Mouse (Mus musculus) liver, adult 2 months (tissue): Measurements from ENCODE around the gene Nme6. TPM values are rescaled to one million over a fixed set of nuclear protein-coding genes. Genes with fewer than 3 reads are reported as not detected.
"Not testable (repeated sequence)": the region's sequence is repeated elsewhere in the genome, so short reads cannot be mapped to it uniquely, and the experiment has no call there.

Experiments used
- DNase-seq: peaks from one replicate; pipeline ENCODE4 v3.0.0-alpha.2; 2011; ENCODE audit warnings: low read depth, low spot score; ENCODE audit errors: extremely low read depth
- H3K27ac ChIP-seq: fragments of 200-500 bp; replicated peaks from 2 replicates; pipeline ENCODE4 v1.5.1; 2012; ENCODE audit warnings: low read depth, mild to moderate bottlenecking, control low read depth, inconsistent platforms, low read length; ENCODE audit not compliant: insufficient read depth
- H3K27me3 ChIP-seq: fragments of 200-500 bp; 2 replicates; pipeline ENCODE4 v1.6.1; 2012; ENCODE audit warnings: mild to moderate bottlenecking, moderate library complexity, low read length, inconsistent platforms; ENCODE audit not compliant: control insufficient read depth, insufficient read depth
- H3K36me3 ChIP-seq: fragments of 200-500 bp; 2 replicates; pipeline ENCODE4 v1.6.1; 2012; ENCODE audit warnings: low read length, inconsistent platforms; ENCODE audit not compliant: control insufficient read depth, insufficient read depth
- H3K4me1 ChIP-seq: fragments of 200-500 bp; 2 replicates; pipeline ENCODE4 v1.6.1; 2011; ENCODE audit warnings: low read length; ENCODE audit not compliant: control insufficient read depth, insufficient read depth
- H3K4me3 ChIP-seq: fragments of 200-500 bp; 2 replicates; pipeline ENCODE4 v1.5.1; 2011; ENCODE audit warnings: low read depth, mild to moderate bottlenecking, control low read depth, low read length, moderate library complexity; ENCODE audit not compliant: insufficient read depth
- H3K79me2 ChIP-seq: fragments of 200-500 bp; 2 replicates; pipeline ENCODE4 v1.6.1; 2012; ENCODE audit warnings: inconsistent platforms, mild to moderate bottlenecking, low read length, moderate library complexity; ENCODE audit not compliant: control insufficient read depth, insufficient read depth
- H3K9ac ChIP-seq: fragments of 200-500 bp; 2 replicates; pipeline ENCODE4 v1.6.1; 2012; ENCODE audit warnings: low read depth, mild to moderate bottlenecking, control low read depth, inconsistent platforms, low read length
- CTCF ChIP-seq: fragments of 200-500 bp; IDR thresholded peaks from 2 replicates; pipeline ENCODE4 v1.5.1; 2011; ENCODE audit warnings: low read depth, low read length, control low read depth
- POLR2A ChIP-seq: fragments of 200-500 bp; IDR thresholded peaks from 2 replicates; pipeline ENCODE4 v1.6.1; 2011; ENCODE audit warnings: low read length, control low read depth; ENCODE audit not compliant: insufficient read depth; ENCODE audit errors: extremely low read depth
- WGBS: fragments of 180-500 bp; shearing (Covaris S2); methylation state at CpG from one replicate; pipeline ENCODE4 v1.1.7; 2018; 5-methylcytosine and 5-hydroxymethylcytosine counted together
- polyA plus RNA-seq: library from polyadenylated mRNA; depleted of rRNA; stranded (reverse); fragments of >200 nt; gene quantifications from 2 replicates; pipeline ENCODE4 v1.2.3, GENCODE M21; 2012; rRNA removed
- total RNA-seq: library from RNA; depleted of rRNA; stranded (reverse); fragments of >200 nt; gene quantifications from 2 replicates; pipeline ENCODE4 v1.2.3, GENCODE M21; 2014; rRNA removed

The Nme6 gene
- total RNA-seq (27.6 and 38.6 TPM in 2 replicates), polyA plus RNA-seq (30.1 and 44.5 TPM in 2 replicates)

GRCm38 (mm10) chr9:109832391-109833087, at the start of gene Nme6:
Gene Nme6, plus strand, starts transcription at chr9:109832749.
- peak within 1 kb of the TSS; percentile 90 for H3K27ac ChIP-seq
- H3K4me3 ChIP-seq, result peak within 1 kb of the TSS; percentile 60
- no peaks in the 10 kb centered on the region for H3K79me2 ChIP-seq
- DNase-seq, result peak; percentile 84
- peak within 1 kb of the TSS; percentile 81 for H3K9ac ChIP-seq
- no peaks in the 10 kb centered on the region for H3K27me3 ChIP-seq
- WGBS, result under 1% methylated on average over 32 of the region's 32 CpGs
- H3K36me3 ChIP-seq, result no peaks in the 10 kb centered on the region
- TF ChIP-seq CTCF (peak; percentile 67; the same call in 1 of the 2 replicates), POLR2A (0 out of 2 replicates have a peak, but pooled peaks have one; percentile 26)
- H3K4me1 ChIP-seq, result peaks cover 1% of the 10 kb centered on the region; the same call in 1 of the 2 replicates

- H3K27me3 ChIP-seq, H3K27ac ChIP-seq, H3K36me3 ChIP-seq, H3K79me2 ChIP-seq, H3K4me1 ChIP-seq, H3K4me3 ChIP-seq, H3K9ac ChIP-seq, DNase-seq: not testable (repeated sequence)
- WGBS, result 81% methylated on average over 4 of the region's 4 CpGs
Measured at GRCm38 (mm10) chr9:109790570-109790969, 42.0 kb upstream of the Nme6 start, which contains the start of gene Fbxw27. Gene Fbxw27, minus strand, starts transcription at chr9:109790670.

GRCm38 (mm10) chr9:109795221-109795620, 37.3 kb upstream of the Nme6 start:
- H3K9ac ChIP-seq, result no peak overlapping the region
- H3K27me3 ChIP-seq, result no peaks in the 10 kb centered on the region
- H3K4me1 ChIP-seq, result no peaks in the 10 kb centered on the region
- no peaks in the 10 kb centered on the region for H3K36me3 ChIP-seq
- 95% methylated on average over 2 of the region's 2 CpGs for WGBS
- no peak overlapping the region for H3K4me3 ChIP-seq
- DNase-seq, result no peak
- H3K27ac ChIP-seq, result no peak overlapping the region
- no peaks in the 10 kb centered on the region for H3K79me2 ChIP-seq
- TF ChIP-seq CTCF (no peak), POLR2A (no peak)

- DNase-seq, result no peak
- Histone ChIP-seq H3K36me3 (no peaks in the 10 kb centered on the region), H3K9ac (no peak overlapping the region), H3K79me2 (no peaks in the 10 kb centered on the region), H3K27me3 (no peaks in the 10 kb centered on the region), H3K27ac (no peak overlapping the region), H3K4me3 (no peak overlapping the region), H3K4me1 (no peaks in the 10 kb centered on the region)
- 76% methylated on average over 2 of the region's 2 CpGs for WGBS
- TF ChIP-seq POLR2A (no peak), CTCF (no peak)
Measured at GRCm38 (mm10) chr9:109795811-109796210, 36.7 kb upstream of the Nme6 start.

- no peaks in the 10 kb centered on the region for H3K27me3 ChIP-seq
Measured at GRCm38 (mm10) chr9:109798051-109798450, 34.5 kb upstream of the Nme6 start.

GRCm38 (mm10) chr9:109805596-109805995, 27.0 kb upstream of the Nme6 start:
- H3K4me1 ChIP-seq, H3K79me2 ChIP-seq, DNase-seq, H3K27me3 ChIP-seq, H3K27ac ChIP-seq, H3K36me3 ChIP-seq, H3K4me3 ChIP-seq, H3K9ac ChIP-seq: not testable (repeated sequence)
- 75% methylated on average over 2 of the region's 2 CpGs for WGBS

More at GRCm38 (mm10) chr9:109798051-109798450, 34.5 kb upstream of the Nme6 start:
- Histone ChIP-seq H3K4me3 (no peak overlapping the region), H3K79me2 (no peaks in the 10 kb centered on the region), H3K27ac (no peak overlapping the region), H3K36me3 (no peaks in the 10 kb centered on the region), H3K4me1 (no peaks in the 10 kb centered on the region), H3K9ac (no peak overlapping the region)
- peak; percentile 2 for DNase-seq
- 83% methylated on average over 1 of the region's 1 CpGs for whole genome bisulfite sequencing
- peak; percentile 57 for TF ChIP-seq CTCF
- TF ChIP-seq POLR2A, result no peak
